Mouse (Mus musculus) kidney, adult 2 months (tissue): ENCODE measurements at regions not wholly inside any gene's neighbourhood (a gene's known extent, or its start where the extent isn't known, plus 50 kb on each side); places are given as distances from the start of the nearest gene placed in this dataset.

Source experiments
- CTCF ChIP-seq: fragments of 200-500 bp; conservative IDR thresholded peaks from 2 replicates; pipeline ENCODE4 v1.5.1; 2011; ENCODE audit warnings: low read depth, mild to moderate bottlenecking, control low read depth, low read length, moderate library complexity, mixed read lengths; ENCODE audit not compliant: insufficient read depth, insufficient read length
- POLR2A ChIP-seq: fragments of 200-500 bp; IDR thresholded peaks from one replicate; pipeline ENCODE4 v1.6.1; 2011; ENCODE audit warnings: low read depth, low read length, control low read depth

DNA sequence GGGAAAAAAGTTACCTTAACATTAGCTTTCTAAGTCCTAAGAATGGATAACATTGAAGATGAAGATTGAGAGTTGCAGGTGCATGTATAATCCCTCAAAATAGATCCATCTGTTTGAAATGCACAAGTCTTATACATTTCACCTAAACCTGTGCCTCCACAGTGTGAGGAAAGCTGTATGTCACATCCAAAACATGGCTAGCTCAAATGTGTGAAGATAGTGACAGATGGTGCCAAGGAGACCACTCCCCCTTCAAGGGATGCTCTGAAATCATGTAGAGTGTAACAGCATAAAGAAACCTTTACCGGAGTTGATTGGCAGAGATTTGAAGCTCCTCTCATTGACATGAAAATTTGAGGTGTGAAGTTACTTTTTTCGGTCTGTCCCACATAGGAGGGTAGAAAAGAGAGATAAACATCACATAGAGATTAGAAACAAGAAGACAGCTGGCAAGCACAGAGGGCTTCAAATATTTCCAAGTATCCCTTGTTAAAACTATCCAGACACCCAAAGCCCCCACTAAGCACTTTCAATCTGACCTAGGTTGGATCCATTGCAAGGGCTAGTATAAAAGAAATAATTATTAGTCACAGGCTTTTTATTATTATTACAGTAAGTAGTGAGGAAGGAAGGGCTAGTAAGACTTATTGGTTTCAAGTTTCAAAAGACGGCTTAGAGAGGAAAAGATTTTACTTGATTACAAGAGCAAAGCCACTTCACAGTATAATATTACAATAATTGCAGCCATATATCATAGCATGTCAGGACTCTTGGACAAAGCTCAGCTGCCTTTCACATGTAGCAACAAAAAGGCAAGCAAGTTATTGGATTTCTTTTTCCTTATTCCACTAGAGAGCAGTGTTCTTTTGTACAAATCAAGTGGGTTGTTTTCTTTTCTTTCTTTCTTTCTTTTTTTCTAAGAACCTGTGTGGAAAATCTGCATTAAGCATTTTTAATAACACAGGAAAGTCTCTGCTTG is 372.3 kb upstream of the Megf9 start:
- no peak for TF ChIP-seq POLR2A
- no peak for TF ChIP-seq CTCF
